Mouse (Mus musculus) thymus, adult 2 months (tissue): Measurements from ENCODE around the gene Tekt1.

ENCODE experiments used
- CTCF ChIP-seq: fragments of 200-500 bp; IDR thresholded peaks from 2 replicates; pipeline ENCODE4 v1.5.1; 2012; ENCODE audit warnings: mild to moderate bottlenecking, control low read depth, low read length, moderate library complexity, borderline replicate concordance; ENCODE audit not compliant: control insufficient read depth, poor library complexity, insufficient read depth; ENCODE audit errors: extremely low read depth
- POLR2A ChIP-seq: fragments of 200-500 bp; IDR thresholded peaks from 2 replicates; pipeline ENCODE4 v1.6.1; 2012; ENCODE audit warnings: mild to moderate bottlenecking, low read length, control low read depth, moderate library complexity; ENCODE audit not compliant: control insufficient read depth, poor library complexity, insufficient read depth; ENCODE audit errors: extremely low read depth

DNA sequence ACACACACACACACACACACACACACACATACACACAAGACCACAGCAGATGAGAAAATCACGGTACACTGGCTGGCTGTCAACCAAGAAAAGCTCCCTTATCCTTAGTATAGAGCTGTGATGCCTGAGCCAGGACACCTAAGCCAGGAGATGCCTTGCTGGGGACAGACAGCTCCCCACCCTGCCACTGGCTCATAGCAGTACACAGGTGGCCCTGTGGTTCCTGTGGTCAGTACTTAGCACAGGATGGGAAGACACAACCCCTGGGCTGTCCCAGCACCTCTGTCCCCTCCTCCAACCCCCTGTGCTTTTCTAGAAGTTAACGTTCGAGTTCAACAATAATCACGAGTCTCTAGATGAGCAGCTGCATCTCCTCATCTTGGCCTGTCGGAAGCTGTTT lies 44.2 kb downstream of the Tekt1 start:
- TF ChIP-seq CTCF, result no peak
- TF ChIP-seq POLR2A, result no peak
